Mouse (Mus musculus): ENCODE results near the gene Tmem164.

The Tmem164 gene

GRCm38 (mm10) chrX:142748574-142748973 is 67.4 kb downstream of the Tmem164 start:
- DNase-seq (ENCODE audit: inconsistent ontology term): no peak

DNA sequence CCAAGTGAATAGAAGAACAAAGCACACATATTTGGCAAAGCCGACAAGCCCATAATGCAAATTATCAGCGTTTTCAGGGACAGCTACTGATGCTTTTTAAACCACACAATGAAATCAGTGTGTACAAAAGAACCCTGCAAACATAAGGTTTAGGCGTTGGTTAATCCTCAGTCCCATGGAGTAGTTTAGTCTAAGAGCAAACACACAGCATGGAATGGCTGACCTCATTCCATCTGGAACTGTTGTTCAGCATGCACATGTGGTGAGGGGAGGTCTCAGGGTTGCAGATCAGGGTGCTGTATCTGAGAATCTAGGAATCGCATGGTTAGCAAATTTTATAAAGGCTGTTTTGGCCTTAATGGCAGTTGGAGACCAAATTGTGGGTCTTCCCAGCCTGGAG is 69.6 kb downstream of the Tmem164 start:
- DNase-seq (ENCODE audit: inconsistent ontology term): no peak

- no peak for DNase-seq (ENCODE audit: inconsistent ontology term)
Measured at GRCm38 (mm10) chrX:142755542-142755941, 74.3 kb downstream of the Tmem164 start.

DNA sequence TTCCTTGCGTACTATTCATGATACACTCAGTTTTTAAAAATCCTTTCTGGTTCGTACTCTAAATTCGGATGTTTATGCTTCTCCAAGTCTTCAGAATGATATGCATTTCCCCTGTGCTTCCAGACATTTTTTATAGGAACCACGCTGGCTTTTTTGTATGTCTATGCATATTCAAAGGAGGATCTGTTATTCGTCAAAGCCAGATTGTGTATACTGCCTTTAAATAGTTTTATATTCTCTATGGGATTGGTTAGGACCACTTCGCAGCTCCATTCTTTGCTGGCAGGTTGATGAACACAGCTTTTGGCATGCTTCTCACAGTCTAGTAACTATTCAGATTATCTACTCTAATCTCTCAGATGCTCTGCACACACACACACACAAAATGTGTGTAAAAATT is 79.2 kb downstream of the Tmem164 start:
- no peak for DNase-seq (ENCODE audit: inconsistent ontology term)

DNA sequence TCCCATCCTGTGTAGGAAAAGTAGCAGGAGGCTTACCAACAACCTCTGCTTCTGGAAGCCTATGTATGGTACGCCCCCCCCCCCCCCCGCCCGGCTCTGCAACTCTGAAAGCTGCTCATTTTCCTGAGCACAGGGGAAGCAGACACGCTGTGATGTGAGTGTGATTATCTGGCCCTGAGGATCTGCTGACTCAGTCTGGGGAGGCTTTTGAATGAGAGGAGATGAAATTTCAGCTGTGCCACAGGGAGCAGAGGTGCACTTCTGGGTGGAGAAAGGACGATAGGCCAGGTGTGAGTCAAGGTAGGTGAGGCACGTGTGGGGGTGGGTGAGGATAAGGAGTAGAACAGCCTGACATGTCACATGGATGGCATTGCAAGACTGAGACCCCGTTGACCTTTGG is 82.1 kb downstream of the Tmem164 start:
- DNase-seq (ENCODE audit: inconsistent ontology term): no peak

- DNase-seq (ENCODE audit: inconsistent ontology term): no peak
Measured at GRCm38 (mm10) chrX:142769698-142770097, 88.5 kb downstream of the Tmem164 start.

- DNase-seq (ENCODE audit: inconsistent ontology term): no peak
Measured at GRCm38 (mm10) chrX:142773658-142774057, 92.5 kb downstream of the Tmem164 start.

- DNase-seq (ENCODE audit: inconsistent ontology term): peak; percentile 4
Measured at GRCm38 (mm10) chrX:142776131-142776530, 94.9 kb downstream of the Tmem164 start.

GRCm38 (mm10) chrX:142778638-142779037 is 97.4 kb downstream of the Tmem164 start:
- DNase-seq (ENCODE audit: inconsistent ontology term): peak; percentile 7

DNA sequence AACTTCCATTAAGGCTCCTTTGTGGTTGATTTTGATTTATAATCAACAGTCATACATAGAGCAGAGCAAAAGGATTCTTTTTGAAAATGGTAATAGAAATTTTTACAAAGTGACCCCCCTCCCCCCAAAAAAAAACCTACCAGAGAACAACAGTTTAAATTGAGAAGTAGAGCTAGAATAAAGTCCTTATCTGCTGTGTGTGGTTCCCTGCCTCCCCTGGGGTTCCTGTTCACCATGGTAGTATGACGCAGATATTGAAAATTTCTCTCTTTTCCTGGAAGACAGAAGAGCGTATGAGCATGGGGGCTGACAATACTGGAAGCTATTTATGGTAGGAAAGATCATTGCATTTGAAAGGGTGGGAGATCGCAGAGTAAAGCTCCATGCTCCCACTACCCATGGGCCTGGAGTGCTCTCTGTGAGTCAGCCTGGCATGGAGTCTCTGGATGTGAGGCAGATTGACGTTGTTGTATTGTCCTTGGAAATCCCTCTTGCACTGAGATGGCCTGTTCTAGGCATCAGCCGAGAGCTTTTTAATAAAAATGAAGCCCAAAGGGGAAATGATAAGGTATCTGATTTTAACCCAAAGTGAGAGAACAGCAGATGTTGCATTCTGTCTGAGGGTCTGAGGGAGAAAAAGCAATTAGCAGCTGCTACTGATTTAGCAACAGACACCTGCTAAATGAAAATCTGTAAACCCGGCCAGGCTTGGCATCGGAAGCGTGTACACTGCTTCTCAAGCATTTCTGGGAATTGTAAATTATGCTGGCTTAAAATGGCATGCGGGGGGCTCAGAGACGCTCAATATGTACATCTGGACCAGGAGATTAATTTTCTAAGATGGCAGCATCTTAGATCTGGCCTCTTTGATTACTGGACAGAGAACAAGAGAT is 105.2 kb downstream of the Tmem164 start:
- DNase-seq (ENCODE audit: inconsistent ontology term): no peak

DNA sequence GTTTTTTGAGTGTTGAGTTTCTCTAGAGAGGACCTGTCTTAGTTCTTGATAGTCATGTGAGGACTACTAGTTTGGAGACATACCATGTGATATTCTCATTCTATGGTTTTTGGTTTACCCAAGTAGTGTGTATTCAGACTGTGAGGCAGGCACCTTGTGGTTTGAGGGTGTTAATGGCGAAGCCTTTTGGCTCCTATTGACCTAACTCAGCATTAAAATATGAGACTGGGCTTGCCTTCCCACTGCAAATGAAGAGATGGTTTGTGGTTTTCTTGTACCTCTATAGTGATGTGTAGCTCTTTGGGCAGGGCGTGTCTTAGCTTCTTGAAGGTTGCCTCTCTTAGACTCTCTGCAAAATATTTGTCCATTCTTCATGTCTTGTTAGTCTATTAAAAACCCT is 111.0 kb downstream of the Tmem164 start:
- DNase-seq (ENCODE audit: inconsistent ontology term): no peak

GRCm38 (mm10) chrX:142794069-142794610 is 112.9 kb downstream of the Tmem164 start:
- peak; percentile 25 for DNase-seq (ENCODE audit: inconsistent ontology term)

- peak; percentile 81 for DNase-seq (ENCODE audit: inconsistent ontology term)
Measured at GRCm38 (mm10) chrX:142804596-142804995, 123.4 kb downstream of the Tmem164 start.

GRCm38 (mm10) chrX:142806126-142806525 is 124.9 kb downstream of the Tmem164 start:
- no peak for DNase-seq (ENCODE audit: inconsistent ontology term)

DNA sequence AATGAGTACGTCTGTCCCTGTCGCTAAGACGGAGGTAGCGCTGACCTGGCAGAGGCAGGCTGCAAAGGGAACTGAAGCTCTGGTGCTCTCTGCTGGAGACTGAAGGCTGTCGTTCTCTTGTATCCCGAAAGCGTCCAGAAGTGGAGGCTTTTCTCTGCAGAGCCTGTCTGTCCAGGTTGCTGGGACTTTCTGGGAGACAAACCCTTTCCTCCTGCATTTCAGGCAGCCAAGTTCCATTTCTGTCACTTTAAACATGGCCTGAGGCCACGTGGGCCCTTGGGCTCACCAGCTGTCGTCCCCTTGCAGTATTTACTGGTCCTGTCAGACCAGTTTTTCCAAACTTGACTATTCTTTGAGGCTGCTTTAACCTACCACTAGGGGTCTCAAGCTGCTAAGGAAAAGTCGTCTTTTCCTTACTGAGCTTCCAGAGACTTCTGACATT is 125.4 kb downstream of the Tmem164 start:
- DNase-seq (ENCODE audit: inconsistent ontology term): no peak

DNA sequence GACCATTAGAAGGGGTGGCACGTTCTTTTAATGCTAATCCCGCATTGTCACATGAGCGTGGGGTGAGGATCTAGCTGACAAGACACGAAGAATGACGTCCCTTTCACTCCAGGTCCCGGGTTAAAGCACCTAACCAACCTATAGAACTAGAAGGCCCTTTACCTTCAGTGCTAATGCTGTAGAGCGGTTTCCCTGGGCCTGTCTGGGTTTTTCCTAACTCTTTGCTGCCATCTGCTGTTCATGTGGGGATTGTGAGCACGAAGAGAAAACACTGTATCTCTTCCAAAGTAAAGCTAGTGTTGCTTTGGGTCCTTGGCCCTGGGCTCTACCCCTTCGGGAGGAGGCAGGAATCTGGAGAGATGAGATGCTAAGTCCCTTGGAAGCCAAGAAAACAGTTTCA is 127.2 kb downstream of the Tmem164 start:
- DNase-seq (ENCODE audit: inconsistent ontology term): no peak

GRCm38 (mm10) chrX:142813146-142813545 is 131.9 kb downstream of the Tmem164 start:
- DNase-seq (ENCODE audit: inconsistent ontology term): no peak

DNA sequence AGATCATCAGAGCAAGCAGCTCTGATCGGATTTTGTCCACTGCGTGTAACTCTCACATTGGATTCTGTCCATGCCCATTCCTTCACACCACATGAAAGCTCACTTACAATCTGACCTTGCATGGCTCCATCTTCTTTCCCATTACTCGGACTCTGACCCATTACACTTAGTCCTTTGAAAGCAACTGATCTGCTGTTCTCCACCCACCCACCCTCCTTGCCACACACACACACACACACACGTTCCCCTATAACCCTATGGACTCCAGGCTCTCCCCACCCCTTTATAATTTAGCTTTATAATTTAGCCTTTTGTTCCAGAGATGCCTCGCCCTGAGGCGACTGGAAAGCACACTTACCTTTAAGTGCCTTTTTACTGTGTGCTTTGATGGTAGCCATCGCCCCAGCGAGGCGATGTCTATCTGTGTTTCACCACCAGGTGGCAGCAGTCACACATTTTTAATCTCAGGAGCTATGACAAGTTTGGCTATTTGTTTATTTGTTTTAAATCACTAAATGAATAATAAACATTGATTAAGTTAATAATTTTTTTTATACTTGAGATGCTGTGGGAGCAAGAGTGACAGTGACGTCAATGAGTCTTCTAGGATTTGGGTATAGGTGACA is 137.0 kb downstream of the Tmem164 start:
- no peak for DNase-seq (ENCODE audit: inconsistent ontology term)

DNA sequence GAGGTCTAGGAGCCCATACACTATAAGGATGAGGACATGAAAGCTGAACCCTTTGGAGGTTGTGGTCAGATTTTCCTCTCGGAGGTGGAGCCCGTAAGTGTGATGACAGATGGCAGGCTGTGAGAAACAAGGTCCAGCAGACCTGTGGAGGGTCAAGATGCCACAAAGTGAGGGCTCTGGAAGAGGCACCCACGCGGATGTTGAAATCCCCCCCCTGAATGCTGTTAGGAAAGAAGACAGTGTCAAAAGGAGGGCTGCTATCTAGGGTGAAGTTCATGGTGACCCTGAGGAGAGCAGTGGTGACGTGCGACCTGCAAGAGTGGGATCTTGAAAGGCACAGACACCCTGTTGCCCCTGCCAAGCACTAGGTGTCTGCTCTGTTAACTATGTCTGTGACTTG is 140.0 kb downstream of the Tmem164 start:
- no peak for DNase-seq (ENCODE audit: inconsistent ontology term)

- no peak for DNase-seq (ENCODE audit: inconsistent ontology term)
Measured at GRCm38 (mm10) chrX:142821846-142822245, 140.6 kb downstream of the Tmem164 start.

GRCm38 (mm10) chrX:142825309-142825708 is 144.1 kb downstream of the Tmem164 start:
- no peak for DNase-seq (ENCODE audit: inconsistent ontology term)

DNA sequence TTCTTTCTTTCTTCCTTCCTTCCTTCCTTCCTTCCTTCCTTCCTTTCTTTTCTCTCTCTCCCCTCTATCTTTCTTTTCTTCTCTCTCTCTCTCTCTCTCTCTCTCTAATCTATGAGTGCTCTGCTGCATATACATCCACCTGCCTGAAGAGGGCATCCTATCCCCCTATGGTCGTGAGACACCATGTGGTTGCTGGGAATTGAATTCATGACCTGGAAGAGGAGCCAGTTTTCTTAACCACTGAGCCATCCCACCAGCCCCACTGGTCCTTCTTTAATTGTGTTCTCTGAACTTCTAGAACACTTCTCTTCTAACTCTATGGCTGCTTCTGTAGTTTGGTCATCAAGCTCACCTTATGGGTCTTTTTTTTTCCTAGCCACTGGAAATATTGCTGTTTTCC is 146.4 kb downstream of the Tmem164 start:
- DNase-seq (ENCODE audit: inconsistent ontology term): no peak
